In the genomic region with DNA sequence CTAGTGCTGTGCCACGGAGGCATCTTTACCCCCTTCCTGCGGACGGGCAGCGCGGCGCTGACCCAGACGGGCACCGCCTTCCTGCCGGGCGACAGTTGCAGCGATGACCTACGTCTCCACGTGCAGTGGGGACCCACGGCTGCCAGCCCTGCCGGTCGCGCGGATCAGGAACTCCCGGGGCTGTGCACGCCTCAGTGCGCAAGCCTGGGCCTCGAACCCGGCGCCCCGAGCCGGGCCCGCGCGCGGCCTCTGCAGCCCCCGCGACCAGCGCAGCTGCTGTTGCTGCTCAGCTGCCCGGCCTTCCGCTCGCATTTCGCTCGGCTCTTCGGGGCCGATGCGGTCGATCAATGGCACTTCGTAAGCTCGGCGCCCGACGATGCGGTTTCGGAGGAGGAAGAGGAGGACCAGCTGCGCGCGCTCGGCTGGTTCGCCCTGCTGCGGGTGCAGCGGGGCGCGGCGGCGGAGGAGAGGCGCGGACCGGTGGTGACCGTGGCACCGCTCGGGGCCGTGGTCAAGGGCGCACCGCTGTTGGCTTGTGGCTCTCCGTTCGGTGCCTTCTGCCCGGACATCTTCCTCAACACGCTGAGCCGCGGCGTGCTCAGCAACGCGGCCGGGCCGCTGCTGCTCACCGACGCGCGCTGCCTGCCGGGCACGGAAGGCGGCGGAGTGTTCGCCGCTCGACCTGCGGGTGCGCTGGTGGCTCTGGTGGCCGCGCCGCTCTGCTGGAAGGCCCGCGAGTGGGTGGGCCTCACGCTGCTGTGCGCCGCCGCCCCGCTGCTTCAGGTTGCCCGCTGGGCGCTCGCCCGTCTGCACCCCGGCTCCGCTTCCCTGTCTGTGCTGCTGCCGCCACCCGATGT, we compare ENCODE assay signal across 7 mouse cellular contexts. TPM values are rescaled to one million over a fixed set of nuclear protein-coding genes. Genes with fewer than 3 reads are reported as not detected.
A peak's percentile ranks its signal among the peaks of the same experiment; 100 is the strongest.
DNase-seq lines count a peak whose midpoint lies in the region; ATAC-seq and TF ChIP-seq lines count a peak whose summit lies in the region.

No protein-coding gene starts in this region.

- H3K4me1 ChIP-seq in lung, adult 2 months (ENCODE audit: control insufficient read depth, insufficient read depth, low read length): peaks cover 9% of the 10 kb centered on the region
- peaks cover 9% of the 10 kb centered on the region for H3K4me1 ChIP-seq in forebrain, embryonic 11.5 days (replicated peaks; ENCODE audit: control insufficient read depth, insufficient read depth, low read length)
- H3K4me1 ChIP-seq in midbrain, postnatal 0 days (ENCODE audit: insufficient read depth, low read length): peaks cover 14% of the 10 kb centered on the region

- no peaks in the 10 kb centered on the region for H3K27me3 ChIP-seq in forebrain, embryonic 11.5 days (ENCODE audit: control insufficient read depth, insufficient read depth, low read length)
- no peaks in the 10 kb centered on the region for H3K27me3 ChIP-seq in midbrain, postnatal 0 days (ENCODE audit: insufficient read depth, low read length)

- TF ChIP-seq POLR2A in lung, adult 2 months (IDR thresholded peaks at IDR 0.05; ENCODE audit: borderline replicate concordance, extremely low read depth, low read depth, low read length): no peak

- no peak overlapping the region for H3K27ac ChIP-seq in forebrain, embryonic 11.5 days (ENCODE audit: low read depth, low read length)
- H3K27ac ChIP-seq in midbrain, postnatal 0 days (ENCODE audit: low read depth, low read length): peak overlapping the region; percentile 64

- peak; percentile 29 for DNase-seq in lung, adult 2 months
- no peak for DNase-seq in lung, postnatal 14 days
- no peak for DNase-seq in forebrain, embryonic 11.5 days (ENCODE audit: low spot score)
- DNase-seq in kidney, postnatal 14 days: peak; percentile 25
- DNase-seq in midbrain, postnatal 0 days (ENCODE audit: low spot score): no peak
- no peak for DNase-seq in urinary bladder, postnatal 4 days (ENCODE audit: low spot score in 2 of 2)

- peak overlapping the region; percentile 92 for H3K4me3 ChIP-seq in lung, adult 2 months (replicated peaks; ENCODE audit: extremely low read depth, low read depth, low read length)
- peak overlapping the region; percentile 88 for H3K4me3 ChIP-seq in forebrain, embryonic 11.5 days (ENCODE audit: low read depth, low read length)
- peak overlapping the region; percentile 84 for H3K4me3 ChIP-seq in midbrain, postnatal 0 days (ENCODE audit: low read depth, low read length)

- ATAC-seq in activated CD4-positive, CD25-positive, alpha-beta regulatory T cell, adult 4 months: peak; percentile 15
- peak; percentile 3; the same call in 1 of the 2 replicates for ATAC-seq in forebrain, embryonic 11.5 days (replicated peaks; ENCODE audit: low FRiP score)
- ATAC-seq in midbrain, postnatal 0 days (ENCODE audit: low FRiP score): peak; percentile 63; the same call in 1 of the 2 replicates

- 1% methylated on average over 111 of the region's 111 CpGs for WGBS in lung, adult 2 months
- WGBS in forebrain, embryonic 11.5 days: under 1% methylated on average over 103 of the region's 111 CpGs
- WGBS in midbrain, postnatal 0 days: under 1% methylated on average over 78 of the region's 111 CpGs

- no peaks in the 10 kb centered on the region for H3K9me3 ChIP-seq in forebrain, embryonic 11.5 days (ENCODE audit: control insufficient read depth, low read length)
- H3K9me3 ChIP-seq in midbrain, postnatal 0 days (ENCODE audit: low read length): no peaks in the 10 kb centered on the region

- TF ChIP-seq CTCF in lung, adult 2 months (IDR thresholded peaks at IDR 0.05; ENCODE audit: insufficient read depth, low read length): no peak
- TF ChIP-seq CTCF in midbrain, postnatal 0 days (IDR thresholded peaks at IDR 0.05): no peak

- H3K4me2 ChIP-seq in forebrain, embryonic 11.5 days (ENCODE audit: low read depth, low read length, severe bottlenecking): peak overlapping the region; percentile 100
- H3K4me2 ChIP-seq in midbrain, postnatal 0 days (ENCODE audit: low read depth, low read length, poor library complexity, severe bottlenecking): peak overlapping the region; percentile 100

- H3K36me3 ChIP-seq in forebrain, embryonic 11.5 days (ENCODE audit: control insufficient read depth, insufficient read depth, low read length): peaks cover 8% of the 10 kb centered on the region; the same call in 1 of the 2 replicates
- peaks cover 27% of the 10 kb centered on the region for H3K36me3 ChIP-seq in midbrain, postnatal 0 days (ENCODE audit: insufficient read depth, low read length)

- H3K9ac ChIP-seq in forebrain, embryonic 11.5 days (ENCODE audit: low read length): peak overlapping the region; percentile 75
- H3K9ac ChIP-seq in midbrain, postnatal 0 days (replicated peaks; ENCODE audit: low read length, poor library complexity, severe bottlenecking): peak overlapping the region; percentile 70

RNA-seq across cellular contexts. Expression of a gene that starts 0.6 kb away (rescaled TPM):
- 50.2 and 69.7 TPM in 2 replicates for polyA plus RNA-seq in lung, adult 2 months (2012; rRNA removed)
- polyA plus RNA-seq in activated CD4-positive, CD25-positive, alpha-beta regulatory T cell, adult 4 months (2017; shearing (Covaris generic)): 1 to 10 TPM; 2.9 to 3.7 TPM
- 33.4 and 39.0 TPM in 2 replicates for polyA plus RNA-seq in forebrain, embryonic 11.5 days (2014; fragmentation: Nextera tagmentation; extraction: Ambion mirVana)
- 59.9 and 76.1 TPM in 2 replicates for total RNA-seq in midbrain, postnatal 0 days (2014; rRNA removed)
- polyA plus RNA-seq in midbrain, postnatal 0 days (2015; fragmentation: Nextera tagmentation; extraction: Ambion mirVana): 28.5 and 28.8 TPM in 2 replicates

RNA-seq across cellular contexts. Expression of a gene that starts 15.8 kb away (rescaled TPM):
- polyA plus RNA-seq in lung, adult 2 months (2012; rRNA removed): 64.5 and 79.6 TPM in 2 replicates
- 100 to 1,000 TPM; 101 to 110 TPM for polyA plus RNA-seq in activated CD4-positive, CD25-positive, alpha-beta regulatory T cell, adult 4 months (2017; shearing (Covaris generic))
- 231 and 238 TPM in 2 replicates for polyA plus RNA-seq in forebrain, embryonic 11.5 days (2014; fragmentation: Nextera tagmentation; extraction: Ambion mirVana)
- 141 and 167 TPM in 2 replicates for total RNA-seq in midbrain, postnatal 0 days (2014; rRNA removed)
- polyA plus RNA-seq in midbrain, postnatal 0 days (2015; fragmentation: Nextera tagmentation; extraction: Ambion mirVana): 192 and 197 TPM in 2 replicates

RNA-seq across cellular contexts. Expression of a gene that starts 19.1 kb away (rescaled TPM):
- 19.3 and 22.1 TPM in 2 replicates for polyA plus RNA-seq in lung, adult 2 months (2012; rRNA removed)
- polyA plus RNA-seq in activated CD4-positive, CD25-positive, alpha-beta regulatory T cell, adult 4 months (2017; shearing (Covaris generic)): 1 to 10 TPM; 1.9 to 3.1 TPM
- polyA plus RNA-seq in forebrain, embryonic 11.5 days (2014; fragmentation: Nextera tagmentation; extraction: Ambion mirVana): 5.9 and 6.2 TPM in 2 replicates
- total RNA-seq in midbrain, postnatal 0 days (2014; rRNA removed): 21.4 and 27.4 TPM in 2 replicates
- 18.6 and 19.2 TPM in 2 replicates for polyA plus RNA-seq in midbrain, postnatal 0 days (2015; fragmentation: Nextera tagmentation; extraction: Ambion mirVana)

RNA-seq across cellular contexts. Expression of a gene that starts 47.6 kb away (rescaled TPM):
- 12.0 and 12.8 TPM in 2 replicates for polyA plus RNA-seq in lung, adult 2 months (2012; rRNA removed)
- 10 to 100 TPM; 69.2 to 88.9 TPM for polyA plus RNA-seq in activated CD4-positive, CD25-positive, alpha-beta regulatory T cell, adult 4 months (2017; shearing (Covaris generic))
- polyA plus RNA-seq in forebrain, embryonic 11.5 days (2014; fragmentation: Nextera tagmentation; extraction: Ambion mirVana): 325 and 330 TPM in 2 replicates
- total RNA-seq in midbrain, postnatal 0 days (2014; rRNA removed): 88.8 and 111 TPM in 2 replicates
- polyA plus RNA-seq in midbrain, postnatal 0 days (2015; fragmentation: Nextera tagmentation; extraction: Ambion mirVana): 172 and 184 TPM in 2 replicates

Comparison
In these comparisons a context has a peak if more than half of its experiments do, and no peak if none do; other contexts are left out.
1. DNase-seq: peak in lung, adult 2 months (single experiment) and kidney, postnatal 14 days (single experiment); none in lung, postnatal 14 days (single experiment), forebrain, embryonic 11.5 days (single experiment), midbrain, postnatal 0 days (single experiment) and urinary bladder, postnatal 4 days (0 of 2).
2. ATAC-seq: peak in every context shown above with its lines; median percentile 63 in midbrain, postnatal 0 days; 15 in activated CD4-positive, CD25-positive, alpha-beta regulatory T cell, adult 4 months; 3 in forebrain, embryonic 11.5 days.
3. Peak in every context shown above with its lines, with median percentiles within 50 percentile points of each other: H3K4me3 ChIP-seq.